ENCODE assay signal across 26 mouse cellular contexts in the genomic region with DNA sequence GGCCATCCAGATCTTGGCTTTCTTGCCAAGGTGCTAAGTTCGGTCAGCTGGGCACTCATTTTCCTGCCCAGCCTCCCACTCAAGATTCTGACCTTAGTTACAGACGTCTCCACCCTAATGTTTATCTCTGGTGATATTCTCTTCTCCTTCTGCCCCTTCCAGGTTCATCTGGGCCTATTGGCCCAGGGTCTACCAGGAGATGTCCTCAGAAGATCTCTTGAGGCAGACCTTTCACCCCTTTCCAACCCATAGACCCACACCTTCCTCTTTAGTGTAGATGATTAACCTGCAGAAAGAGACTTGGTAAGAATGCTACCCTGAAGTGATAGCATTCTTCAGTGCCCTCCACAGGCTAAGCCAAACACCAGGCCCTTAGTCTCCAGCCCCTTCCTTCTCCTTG. TPM values are rescaled to one million over a fixed set of nuclear protein-coding genes. Genes with fewer than 3 reads are reported as not detected.
A peak's percentile ranks its signal among the peaks of the same experiment; 100 is the strongest.
DNase-seq lines count a peak whose midpoint lies in the region; ATAC-seq and TF ChIP-seq lines count a peak whose summit lies in the region.
"Had no signal": no experiment of that assay in that cellular context is flagged by ENCODE, and none has a peak within 500 bp of the region (broad histone marks: within the 10 kb centered on the region; RNA-seq: fewer than 3 reads in every experiment).

No protein-coding gene starts in this region.

- H3K4me1 ChIP-seq in hindbrain, embryonic 13.5 days (replicated peaks) = peaks cover 41% of the 10 kb centered on the region
- peaks cover 34% of the 10 kb centered on the region for H3K4me1 ChIP-seq in hindbrain, embryonic 12.5 days
- peaks cover 45% of the 10 kb centered on the region for H3K4me1 ChIP-seq in kidney, adult 2 months (ENCODE audit: control insufficient read depth, insufficient read depth, low read length)
- peaks cover 29% of the 10 kb centered on the region for H3K4me1 ChIP-seq in kidney, embryonic 16.5 days (ENCODE audit: insufficient read depth, low read length)

- no peak for TF ChIP-seq POLR2A in kidney, adult 2 months (IDR thresholded peaks at IDR 0.05; ENCODE audit: low read depth, low read length)

- 0 out of 2 replicates have a peak overlapping the region, but pooled peaks have one; percentile 29 for H3K9ac ChIP-seq in hindbrain, embryonic 13.5 days
- no peak overlapping the region for H3K9ac ChIP-seq in hindbrain, embryonic 12.5 days
- H3K9ac ChIP-seq in kidney, embryonic 16.5 days (replicated peaks; ENCODE audit: low read length) = no peak overlapping the region
- H3K9ac ChIP-seq: embryonic facial prominence, embryonic 13.5 days; forebrain, embryonic 12.5 days; limb, embryonic 12.5 days; liver, postnatal 0 days had no signal

- H3K9me3 ChIP-seq in hindbrain, embryonic 13.5 days = no peaks in the 10 kb centered on the region
- H3K9me3 ChIP-seq in hindbrain, embryonic 12.5 days (replicated peaks) = no peaks in the 10 kb centered on the region
- no peaks in the 10 kb centered on the region for H3K9me3 ChIP-seq in kidney, embryonic 16.5 days (ENCODE audit: low read length)
- H3K9me3 ChIP-seq: embryonic facial prominence, embryonic 13.5 days; forebrain, embryonic 12.5 days; G1E; limb, embryonic 12.5 days; megakaryocyte, embryonic 14.5 days had no signal

- peak; percentile 81 for DNase-seq in kidney, adult 2 months
- DNase-seq in kidney, adult 8-10 months = peak; percentile 52 to 83
- peak; percentile 28 for DNase-seq in kidney, postnatal 10 days
- no peak for DNase-seq in natural killer cell, adult 2 months (ENCODE audit: low spot score in 2 of 2)
- no peak for DNase-seq in yolk sac, embryonic 10.5 days (ENCODE audit: low spot score)
- DNase-seq: adrenal gland, adult 2 months; cerebellum, adult 11 months; cerebellum, postnatal 36 days; embryo, embryonic 11 days; liver, postnatal 0 days; midbrain, embryonic 14.5 days; thymus, adult 18-20 months had no signal

- no peaks in the 10 kb centered on the region for H3K36me3 ChIP-seq in hindbrain, embryonic 13.5 days
- no peaks in the 10 kb centered on the region for H3K36me3 ChIP-seq in hindbrain, embryonic 12.5 days
- no peaks in the 10 kb centered on the region for H3K36me3 ChIP-seq in kidney, adult 2 months (ENCODE audit: control insufficient read depth, insufficient read depth, low read length)
- H3K36me3 ChIP-seq in kidney, embryonic 16.5 days (ENCODE audit: insufficient read depth, low read length) = no peaks in the 10 kb centered on the region
- H3K36me3 ChIP-seq: embryonic facial prominence, embryonic 13.5 days; forebrain, embryonic 12.5 days; limb, embryonic 12.5 days had no signal

- ATAC-seq in hindbrain, embryonic 13.5 days (ENCODE audit: low FRiP score) = no peak
- no peak for ATAC-seq in hindbrain, embryonic 12.5 days (ENCODE audit: low FRiP score)
- ATAC-seq in kidney, embryonic 16.5 days (ENCODE audit: low FRiP score, low TSS enrichment) = no peak
- ATAC-seq: liver, postnatal 0 days; Patski had no signal

- no peak for TF ChIP-seq CTCF in kidney, adult 2 months (conservative IDR thresholded peaks at IDR 0.05; ENCODE audit: insufficient read depth, insufficient read length, low read depth, low read length)

- WGBS in hindbrain, embryonic 13.5 days = 79% methylated on average over 2 of the region's 2 CpGs
- WGBS in hindbrain, embryonic 12.5 days = 88% methylated on average over 2 of the region's 2 CpGs
- 41% methylated on average over 2 of the region's 2 CpGs for WGBS in kidney, adult 2 months
- 64% methylated on average over 2 of the region's 2 CpGs for WGBS in kidney, embryonic 16.5 days

- no peak overlapping the region for H3K27ac ChIP-seq in hindbrain, embryonic 13.5 days
- H3K27ac ChIP-seq in hindbrain, embryonic 12.5 days = no peak overlapping the region
- peak overlapping the region; percentile 54 for H3K27ac ChIP-seq in kidney, adult 2 months (ENCODE audit: insufficient read depth, low read depth, low read length)
- H3K27ac ChIP-seq in kidney, embryonic 16.5 days (ENCODE audit: low read length) = no peak overlapping the region
- H3K27ac ChIP-seq: embryonic facial prominence, embryonic 13.5 days; forebrain, embryonic 12.5 days; limb, embryonic 12.5 days had no signal

- H3K27me3 ChIP-seq in hindbrain, embryonic 13.5 days = peaks cover 51% of the 10 kb centered on the region
- peaks cover 54% of the 10 kb centered on the region for H3K27me3 ChIP-seq in hindbrain, embryonic 12.5 days
- no peaks in the 10 kb centered on the region for H3K27me3 ChIP-seq in kidney, adult 2 months (replicated peaks; ENCODE audit: control insufficient read depth, insufficient read depth, low read length)
- H3K27me3 ChIP-seq in kidney, embryonic 16.5 days (ENCODE audit: insufficient read depth, low read length) = peaks cover 5% of the 10 kb centered on the region; the same call in 1 of the 2 replicates
- H3K27me3 ChIP-seq: Patski had no signal

- H3K4me2 ChIP-seq in hindbrain, embryonic 13.5 days = peak overlapping the region; percentile 6; the same call in 1 of the 2 replicates
- H3K4me2 ChIP-seq in hindbrain, embryonic 12.5 days (replicated peaks) = no peak overlapping the region
- no peak overlapping the region for H3K4me2 ChIP-seq in kidney, embryonic 16.5 days (replicated peaks; ENCODE audit: low read depth, low read length)
- H3K4me2 ChIP-seq: embryonic facial prominence, embryonic 13.5 days; forebrain, embryonic 12.5 days; heart, embryonic 11.5 days; limb, embryonic 12.5 days; liver, embryonic 11.5 days had no signal

- H3K4me3 ChIP-seq in hindbrain, embryonic 13.5 days = no peak overlapping the region
- no peak overlapping the region for H3K4me3 ChIP-seq in hindbrain, embryonic 12.5 days
- no peak overlapping the region for H3K4me3 ChIP-seq in kidney, adult 2 months (ENCODE audit: insufficient read depth, low read depth, low read length)
- no peak overlapping the region for H3K4me3 ChIP-seq in kidney, embryonic 16.5 days (ENCODE audit: low read length)
- H3K4me3 ChIP-seq: embryonic facial prominence, embryonic 13.5 days; erythroblast, embryonic 14.5 days; forebrain, embryonic 12.5 days; limb, embryonic 12.5 days; megakaryocyte, embryonic 14.5 days had no signal

RNA-seq across cellular contexts. Expression of gene Vwa1, which starts 2.8 kb away (rescaled TPM):
- 23.2 and 24.4 TPM in 2 replicates for polyA plus RNA-seq in hindbrain, embryonic 13.5 days (2015; fragmentation: Nextera tagmentation; extraction: Ambion mirVana)
- 12.2 and 12.9 TPM in 2 replicates for polyA plus RNA-seq in hindbrain, embryonic 12.5 days (2016; fragmentation: Nextera tagmentation; extraction: Ambion mirVana)
- 21.8 and 27.2 TPM in 2 replicates for polyA plus RNA-seq in kidney, adult 2 months (2012; rRNA removed)
- polyA plus RNA-seq in kidney, embryonic 16.5 days (2015; fragmentation: Nextera tagmentation; extraction: Ambion mirVana) = 7.4 and 11.3 TPM in 2 replicates
- polyA plus RNA-seq: erythroblast, embryonic 14.5 days had no signal

RNA-seq across cellular contexts. Expression of gene Atad3a, which starts 10.8 kb away (rescaled TPM):
- polyA plus RNA-seq in hindbrain, embryonic 13.5 days (2015; fragmentation: Nextera tagmentation; extraction: Ambion mirVana) = 78.1 and 82.3 TPM in 2 replicates
- polyA plus RNA-seq in hindbrain, embryonic 12.5 days (2016; fragmentation: Nextera tagmentation; extraction: Ambion mirVana) = 81.8 and 84.7 TPM in 2 replicates
- polyA plus RNA-seq in kidney, adult 2 months (2012; rRNA removed) = 130 and 145 TPM in 2 replicates
- polyA plus RNA-seq in kidney, embryonic 16.5 days (2015; fragmentation: Nextera tagmentation; extraction: Ambion mirVana) = 138 and 142 TPM in 2 replicates

RNA-seq across cellular contexts. Expression of gene Tmem88b, which starts 14.0 kb away (rescaled TPM):
- 0.49 and 0.62 TPM in 2 replicates for polyA plus RNA-seq in hindbrain, embryonic 13.5 days (2015; fragmentation: Nextera tagmentation; extraction: Ambion mirVana)
- 0.58 and 0.86 TPM in 2 replicates for polyA plus RNA-seq in hindbrain, embryonic 12.5 days (2016; fragmentation: Nextera tagmentation; extraction: Ambion mirVana)
- 1.8 and 2.4 TPM in 2 replicates for polyA plus RNA-seq in kidney, adult 2 months (2012; rRNA removed)
- polyA plus RNA-seq in kidney, embryonic 16.5 days (2015; fragmentation: Nextera tagmentation; extraction: Ambion mirVana) = 0.32 and 0.33 TPM in 2 replicates
- polyA plus RNA-seq: erythroblast, embryonic 14.5 days; G1E had no signal

RNA-seq across cellular contexts. Expression of gene Ankrd65, which starts 18.5 kb away (rescaled TPM):
- polyA plus RNA-seq in hindbrain, embryonic 13.5 days (2015; fragmentation: Nextera tagmentation; extraction: Ambion mirVana) = not detected in 2 replicates
- not detected in 2 replicates for polyA plus RNA-seq in hindbrain, embryonic 12.5 days (2016; fragmentation: Nextera tagmentation; extraction: Ambion mirVana)
- polyA plus RNA-seq in kidney, adult 2 months (2012; rRNA removed) = 2.8 and 3.2 TPM in 2 replicates
- 0.32 and 0.41 TPM in 2 replicates for polyA plus RNA-seq in kidney, embryonic 16.5 days (2015; fragmentation: Nextera tagmentation; extraction: Ambion mirVana)
- polyA plus RNA-seq: forebrain, embryonic 12.5 days; G1E; heart, embryonic 11.5 days; heart, postnatal 0 days; intestine, embryonic 14.5 days; liver, embryonic 11.5 days; midbrain, embryonic 14.5 days; Patski had no signal

RNA-seq across cellular contexts. Expression of gene Mrpl20, which starts 31.0 kb away (rescaled TPM):
- polyA plus RNA-seq in hindbrain, embryonic 13.5 days (2015; fragmentation: Nextera tagmentation; extraction: Ambion mirVana) = 253 and 261 TPM in 2 replicates
- polyA plus RNA-seq in hindbrain, embryonic 12.5 days (2016; fragmentation: Nextera tagmentation; extraction: Ambion mirVana) = 189 and 204 TPM in 2 replicates
- 83.1 and 91.1 TPM in 2 replicates for polyA plus RNA-seq in kidney, adult 2 months (2012; rRNA removed)
- 205 and 209 TPM in 2 replicates for polyA plus RNA-seq in kidney, embryonic 16.5 days (2015; fragmentation: Nextera tagmentation; extraction: Ambion mirVana)

Comparison
In these comparisons a context has a peak if more than half of its experiments do, and no peak if none do; other contexts are left out.
1. DNase-seq: peak in kidney, adult 2 months (single experiment), kidney, adult 8-10 months (2 of 2) and kidney, postnatal 10 days (single experiment); none in natural killer cell, adult 2 months (0 of 2) and yolk sac, embryonic 10.5 days (single experiment).